Mouse (Mus musculus): ENCODE data around the gene Anks6. TPM values are rescaled to one million over a fixed set of nuclear protein-coding genes. Genes with fewer than 3 reads are reported as not detected.

Gene Anks6
- polyA plus RNA-seq, 1 experiment from 2014 or later = 4.6 TPM

Other genes with a start within 250 kb of the Anks6 start
- gene Gabbr2, start 65.6 kb downstream of the Anks6 start, polyA plus RNA-seq (2015; fragmentation: Nextera tagmentation; extraction: Ambion mirVana) = 3.9 and 5.5 TPM in 2 replicates
- 0.50 and 0.85 TPM in 2 replicates for gene Galnt12, start 34.5 kb upstream of the Anks6 start, polyA plus RNA-seq (2015; fragmentation: Nextera tagmentation; extraction: Ambion mirVana)
- 2.8 and 2.9 TPM in 2 replicates for gene Col15a1, start 150.7 kb upstream of the Anks6 start, polyA plus RNA-seq (2015; fragmentation: Nextera tagmentation; extraction: Ambion mirVana)

Data from forebrain, embryonic 16.5 days (tissue).